Mouse (Mus musculus): ENCODE results near the gene 1110012L19Rik. TPM values are rescaled to one million over a fixed set of nuclear protein-coding genes. Genes with fewer than 3 reads are reported as not detected.

The 1110012L19Rik gene
- polyA plus RNA-seq, 2 experiments: 6.3 to 8.7 TPM

Other genes starting within 250 kb of the 1110012L19Rik start
- 1.5 and 1.6 TPM in 2 replicates for gene Ids, start 20.8 kb upstream of the 1110012L19Rik start, polyA plus RNA-seq (2012; rRNA removed)
- 0.40 and 0.66 TPM in 2 replicates for gene Ids, start 20.8 kb upstream of the 1110012L19Rik start, polyA plus RNA-seq (2014; fragmentation: Nextera tagmentation; extraction: Ambion mirVana)
- 7.9 and 8.0 TPM in 2 replicates for gene Tmem185a, start 91.3 kb downstream of the 1110012L19Rik start, polyA plus RNA-seq (2012; rRNA removed)
- 11.9 and 12.8 TPM in 2 replicates for gene Tmem185a, start 91.3 kb downstream of the 1110012L19Rik start, polyA plus RNA-seq (2014; fragmentation: Nextera tagmentation; extraction: Ambion mirVana)

Data from liver, embryonic 14.5 days (tissue).